Mouse (Mus musculus): ENCODE measurements around the gene E2f1. TPM values are rescaled to one million over a fixed set of nuclear protein-coding genes. Genes with fewer than 3 reads are reported as not detected.
A peak's percentile ranks its signal among the peaks of the same experiment; 100 is the strongest.

E2f1 gene
- polyA plus RNA-seq, 1 experiment from 2014 or later = 35.5 TPM

- DNase-seq (ENCODE audit: low spot score) = peak; percentile 77
- 0 out of 2 replicates have a peak, but pooled peaks cover 5% of the 10 kb centered on the region for H3K27me3 ChIP-seq (ENCODE audit: low read depth, poor library complexity, severe bottlenecking)
- peak overlapping the region; percentile 85 for H3K27ac ChIP-seq (replicated peaks)
- 32% methylated on average over 12 of the region's 12 CpGs for WGBS
- no peaks in the 10 kb centered on the region for H3K9me3 ChIP-seq (replicated peaks)
- no peaks in the 10 kb centered on the region for H3K36me3 ChIP-seq
- H3K4me1 ChIP-seq = peaks cover 31% of the 10 kb centered on the region
- peak overlapping the region; percentile 25; the same call in 1 of the 2 replicates for H3K4me3 ChIP-seq
These were observed 7.4 kb upstream of the E2f1 start for GRCm38 (mm10) chr2:154576876-154577743.

- no peaks in the 10 kb centered on the region for H3K9me3 ChIP-seq (replicated peaks)
- H3K27ac ChIP-seq (replicated peaks) = no peak overlapping the region; the same call in 1 of the 2 replicates
- DNase-seq (ENCODE audit: low spot score) = no peak
- H3K36me3 ChIP-seq = no peaks in the 10 kb centered on the region
- 0 out of 2 replicates have a peak, but pooled peaks cover 7% of the 10 kb centered on the region for H3K27me3 ChIP-seq (ENCODE audit: low read depth, poor library complexity, severe bottlenecking)
- 72% methylated on average over 7 of the region's 7 CpGs for WGBS
- H3K4me1 ChIP-seq = peaks cover 44% of the 10 kb centered on the region
- H3K4me3 ChIP-seq = no peak overlapping the region
These were observed 4.6 kb upstream of the E2f1 start for GRCm38 (mm10) chr2:154574271-154574670.

GRCm38 (mm10) chr2:154572996-154573395, 3.3 kb upstream of the E2f1 start:
- WGBS = 85% methylated on average over 3 of the region's 3 CpGs
- 0 out of 2 replicates have a peak, but pooled peaks cover 7% of the 10 kb centered on the region for H3K27me3 ChIP-seq (ENCODE audit: low read depth, poor library complexity, severe bottlenecking)
- no peak for DNase-seq (ENCODE audit: low spot score)
- H3K4me3 ChIP-seq = no peak overlapping the region
- peaks cover 53% of the 10 kb centered on the region for H3K4me1 ChIP-seq
- H3K9me3 ChIP-seq (replicated peaks) = no peaks in the 10 kb centered on the region
- peaks cover 1% of the 10 kb centered on the region; the same call in 1 of the 2 replicates for H3K36me3 ChIP-seq
- H3K27ac ChIP-seq (replicated peaks) = no peak overlapping the region

- 89% methylated on average over 8 of the region's 8 CpGs for WGBS
- Histone ChIP-seq H3K27ac (replicated peaks) (no peak overlapping the region), H3K9me3 (replicated peaks) (no peaks in the 10 kb centered on the region), H3K4me3 (no peak overlapping the region), H3K27me3 (ENCODE audit: low read depth, poor library complexity, severe bottlenecking) (0 out of 2 replicates have a peak, but pooled peaks cover 7% of the 10 kb centered on the region), H3K4me1 (peaks cover 53% of the 10 kb centered on the region), H3K36me3 (peaks cover 10% of the 10 kb centered on the region; the same call in 1 of the 2 replicates)
- no peak for DNase-seq (ENCODE audit: low spot score)
These were observed 2.3 kb upstream of the E2f1 start for GRCm38 (mm10) chr2:154571976-154572375.

- 82% methylated on average over 4 of the region's 4 CpGs for WGBS
- no peak for DNase-seq (ENCODE audit: low spot score)
- Histone ChIP-seq H3K36me3 (peaks cover 12% of the 10 kb centered on the region; the same call in 1 of the 2 replicates), H3K4me1 (peaks cover 53% of the 10 kb centered on the region), H3K9me3 (replicated peaks) (no peaks in the 10 kb centered on the region), H3K4me3 (0 out of 2 replicates have a peak overlapping the region, but pooled peaks have one; percentile 1), H3K27me3 (ENCODE audit: low read depth, poor library complexity, severe bottlenecking) (0 out of 2 replicates have a peak, but pooled peaks cover 7% of the 10 kb centered on the region), H3K27ac (replicated peaks) (peak overlapping the region; percentile 98; the same call in 1 of the 2 replicates)
These were observed 1.6 kb upstream of the E2f1 start for GRCm38 (mm10) chr2:154571266-154571665.

- 91% methylated on average over 4 of the region's 4 CpGs for WGBS
- Histone ChIP-seq H3K27me3 (ENCODE audit: low read depth, poor library complexity, severe bottlenecking) (0 out of 2 replicates have a peak, but pooled peaks cover 7% of the 10 kb centered on the region), H3K27ac (replicated peaks) (peak overlapping the region; percentile 98), H3K36me3 (peaks cover 14% of the 10 kb centered on the region; the same call in 1 of the 2 replicates), H3K4me1 (peaks cover 56% of the 10 kb centered on the region), H3K9me3 (replicated peaks) (no peaks in the 10 kb centered on the region), H3K4me3 (peak overlapping the region; percentile 87; the same call in 1 of the 2 replicates)
- no peak for DNase-seq (ENCODE audit: low spot score)
These were observed 974 bp upstream of the E2f1 start for GRCm38 (mm10) chr2:154570666-154571065.

- H3K27me3 ChIP-seq (ENCODE audit: low read depth, poor library complexity, severe bottlenecking) = 0 out of 2 replicates have a peak, but pooled peaks cover 7% of the 10 kb centered on the region
- peaks cover 29% of the 10 kb centered on the region for H3K36me3 ChIP-seq
- peaks cover 64% of the 10 kb centered on the region for H3K4me1 ChIP-seq
- peak overlapping the region; percentile 98 for H3K27ac ChIP-seq (replicated peaks)
- peak; percentile 75 for DNase-seq (ENCODE audit: low spot score)
- WGBS = under 1% methylated on average over 70 of the region's 70 CpGs
- no peaks in the 10 kb centered on the region for H3K9me3 ChIP-seq (replicated peaks)
- H3K4me3 ChIP-seq = peak overlapping the region; percentile 87
These were observed 482 bp downstream of the E2f1 start for GRCm38 (mm10) chr2:154569071-154569748.

- 0 out of 2 replicates have a peak, but pooled peaks cover 7% of the 10 kb centered on the region for H3K27me3 ChIP-seq (ENCODE audit: low read depth, poor library complexity, severe bottlenecking)
- WGBS = 14% methylated on average over 10 of the region's 10 CpGs
- peak; percentile 66 for DNase-seq (ENCODE audit: low spot score)
- peak overlapping the region; percentile 87 for H3K4me3 ChIP-seq
- peaks cover 63% of the 10 kb centered on the region for H3K4me1 ChIP-seq
- no peaks in the 10 kb centered on the region for H3K9me3 ChIP-seq (replicated peaks)
- peak overlapping the region; percentile 98 for H3K27ac ChIP-seq (replicated peaks)
- peaks cover 36% of the 10 kb centered on the region for H3K36me3 ChIP-seq
These were observed 1.2 kb downstream of the E2f1 start for GRCm38 (mm10) chr2:154568329-154569070.

GRCm38 (mm10) chr2:154567766-154568165, 1.9 kb downstream of the E2f1 start:
- Histone ChIP-seq H3K27me3 (ENCODE audit: low read depth, poor library complexity, severe bottlenecking) (0 out of 2 replicates have a peak, but pooled peaks cover 7% of the 10 kb centered on the region), H3K36me3 (peaks cover 43% of the 10 kb centered on the region), H3K4me3 (peak overlapping the region; percentile 87), H3K4me1 (peaks cover 63% of the 10 kb centered on the region), H3K27ac (replicated peaks) (peak overlapping the region; percentile 98), H3K9me3 (replicated peaks) (no peaks in the 10 kb centered on the region)
- no peak for DNase-seq (ENCODE audit: low spot score)
- WGBS = 77% methylated on average over 2 of the region's 2 CpGs

GRCm38 (mm10) chr2:154566641-154567040, 3.1 kb downstream of the E2f1 start:
- Histone ChIP-seq H3K27ac (replicated peaks) (peak overlapping the region; percentile 70; the same call in 1 of the 2 replicates), H3K36me3 (peaks cover 54% of the 10 kb centered on the region), H3K4me1 (peaks cover 63% of the 10 kb centered on the region), H3K4me3 (peak overlapping the region; percentile 31), H3K9me3 (replicated peaks) (no peaks in the 10 kb centered on the region), H3K27me3 (ENCODE audit: low read depth, poor library complexity, severe bottlenecking) (no peaks in the 10 kb centered on the region)
- 73% methylated on average over 8 of the region's 8 CpGs for WGBS
- DNase-seq (ENCODE audit: low spot score) = no peak

- Histone ChIP-seq H3K36me3 (peaks cover 65% of the 10 kb centered on the region), H3K4me3 (no peak overlapping the region), H3K27ac (replicated peaks) (peak overlapping the region; percentile 52), H3K4me1 (peaks cover 62% of the 10 kb centered on the region), H3K27me3 (ENCODE audit: low read depth, poor library complexity, severe bottlenecking) (no peaks in the 10 kb centered on the region), H3K9me3 (replicated peaks) (no peaks in the 10 kb centered on the region)
- DNase-seq (ENCODE audit: low spot score) = no peak
- WGBS = 84% methylated on average over 3 of the region's 3 CpGs
These were observed 4.1 kb downstream of the E2f1 start for GRCm38 (mm10) chr2:154565562-154565961.

Measured in midbrain, embryonic 10.5 days (tissue).